Mouse (Mus musculus): Measurements from ENCODE around the gene Slc16a13. TPM values are rescaled to one million over a fixed set of nuclear protein-coding genes. Genes with fewer than 3 reads are reported as not detected.

Slc16a13 gene
- 17.7 and 18.7 TPM in 2 replicates for polyA plus RNA-seq (2015; fragmentation: Nextera tagmentation; extraction: Ambion mirVana)

DNA sequence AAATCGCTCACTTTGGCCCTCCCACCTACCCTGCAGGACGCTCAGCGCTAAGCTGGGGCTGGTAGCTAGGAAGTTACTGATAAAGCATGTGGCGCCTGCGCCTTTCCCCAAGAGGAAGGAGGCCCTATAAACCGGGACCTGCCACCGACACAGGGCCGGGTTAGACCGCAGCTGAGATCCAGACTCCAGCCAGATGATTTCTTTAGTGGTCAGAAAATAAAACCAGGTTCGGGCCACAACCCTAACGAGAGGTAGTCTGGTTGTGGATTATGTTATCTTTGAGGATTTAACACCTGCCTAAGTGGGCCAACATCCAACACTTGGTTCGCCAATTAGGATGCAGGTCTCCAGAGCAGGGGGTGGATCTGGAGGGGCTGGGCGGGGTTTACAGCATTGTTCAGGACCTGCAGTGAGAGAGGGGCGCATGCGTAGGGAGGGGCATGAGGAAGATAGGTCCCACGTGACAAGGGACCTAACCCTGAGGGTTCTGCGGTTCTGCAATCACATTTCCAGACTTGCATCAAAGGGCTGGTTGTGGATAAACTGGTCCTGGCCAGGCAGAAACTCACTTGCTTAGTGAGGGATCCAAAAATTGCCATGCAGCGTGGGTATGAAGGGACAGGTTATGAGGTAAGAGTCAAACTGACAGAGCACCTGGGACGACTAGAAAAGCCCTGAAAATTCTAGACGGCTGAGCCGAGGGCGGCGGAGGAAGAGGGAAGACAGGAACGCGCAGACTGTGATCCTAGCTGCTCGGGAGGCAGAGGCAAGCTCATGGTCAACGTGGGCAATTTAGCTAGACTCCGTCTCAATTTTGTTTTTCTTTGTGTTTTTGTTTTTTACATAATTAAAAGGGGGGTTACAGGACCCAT lies at the start of gene Slc16a13:
TSS of gene Slc16a13 (minus strand) at position 334 of the 872 bp plus-strand sequence.
- 0% methylated on average over 28 of the region's 28 CpGs for WGBS
- peaks cover 17% of the 10 kb centered on the region for H3K36me3 ChIP-seq
- H3K9me3 ChIP-seq = no peaks in the 10 kb centered on the region
- H3K4me1 ChIP-seq (replicated peaks) = peaks cover 35% of the 10 kb centered on the region
- H3K27me3 ChIP-seq = peaks cover 42% of the 10 kb centered on the region
- peak within 1 kb of the TSS; percentile 85 for H3K27ac ChIP-seq
- ATAC-seq = peak; percentile 96
- peak within 1 kb of the TSS; percentile 90 for H3K4me2 ChIP-seq (replicated peaks)
- peak within 1 kb of the TSS; percentile 90 for H3K9ac ChIP-seq (replicated peaks)
- peak within 1 kb of the TSS; percentile 52 for H3K4me3 ChIP-seq (replicated peaks)

DNA sequence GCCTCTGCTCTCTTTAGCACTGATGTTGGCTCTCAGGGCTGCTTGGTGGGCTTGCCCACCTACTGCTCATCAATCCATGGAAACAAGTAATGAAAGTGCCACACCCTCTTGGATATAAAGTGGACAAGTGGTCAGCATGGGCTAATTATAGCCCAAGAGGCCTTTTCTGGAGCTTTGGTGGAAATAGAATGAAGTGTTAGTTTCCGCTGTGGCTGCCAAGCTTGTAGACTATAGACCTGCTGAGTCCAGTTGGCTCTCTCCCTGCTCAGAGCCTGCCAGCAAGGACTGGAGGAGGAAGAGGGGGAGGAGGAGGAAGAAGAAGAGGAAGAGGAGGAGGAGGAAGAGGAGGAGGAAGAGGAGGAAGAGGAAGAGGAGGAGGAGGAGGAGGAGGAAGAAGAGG lies 45.5 kb upstream of the Slc16a13 start:
- ATAC-seq = no peak
- no peaks in the 10 kb centered on the region for H3K9me3 ChIP-seq
- no peak overlapping the region for H3K4me2 ChIP-seq (replicated peaks)
- H3K9ac ChIP-seq (replicated peaks) = no peak overlapping the region
- 94% methylated on average over 1 of the region's 1 CpGs for WGBS
- H3K27me3 ChIP-seq = no peaks in the 10 kb centered on the region
- H3K36me3 ChIP-seq = no peaks in the 10 kb centered on the region
- H3K4me3 ChIP-seq (replicated peaks) = no peak overlapping the region
- H3K27ac ChIP-seq = no peak overlapping the region
- H3K4me1 ChIP-seq (replicated peaks) = no peaks in the 10 kb centered on the region

DNA sequence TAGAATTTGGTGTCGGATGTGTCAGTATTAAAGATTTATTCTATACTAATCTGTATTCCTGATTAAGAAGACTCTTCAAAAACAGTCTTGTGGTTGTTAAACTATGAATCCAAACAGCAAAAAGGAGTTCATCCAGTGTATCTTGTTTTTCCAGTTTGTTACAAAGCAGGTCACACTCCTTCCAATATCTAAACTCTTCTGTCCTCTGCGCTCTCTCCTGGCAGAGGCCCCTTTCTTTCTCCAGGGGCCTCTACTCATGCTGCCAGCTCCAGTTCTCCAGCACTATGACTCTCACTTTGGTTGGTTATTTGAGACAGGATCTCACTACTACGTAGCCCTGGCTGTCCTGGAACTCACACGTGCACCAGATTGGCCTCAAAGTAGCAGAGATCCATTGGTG lies 45.0 kb upstream of the Slc16a13 start:
- Histone ChIP-seq H3K4me2 (replicated peaks) (no peak overlapping the region), H3K36me3 (no peaks in the 10 kb centered on the region), H3K9ac (replicated peaks) (no peak overlapping the region), H3K9me3 (no peaks in the 10 kb centered on the region), H3K27ac (no peak overlapping the region), H3K27me3 (no peaks in the 10 kb centered on the region), H3K4me3 (replicated peaks) (no peak overlapping the region), H3K4me1 (replicated peaks) (no peaks in the 10 kb centered on the region)
- no peak for ATAC-seq
- WGBS = 80% methylated on average over 4 of the region's 4 CpGs

DNA sequence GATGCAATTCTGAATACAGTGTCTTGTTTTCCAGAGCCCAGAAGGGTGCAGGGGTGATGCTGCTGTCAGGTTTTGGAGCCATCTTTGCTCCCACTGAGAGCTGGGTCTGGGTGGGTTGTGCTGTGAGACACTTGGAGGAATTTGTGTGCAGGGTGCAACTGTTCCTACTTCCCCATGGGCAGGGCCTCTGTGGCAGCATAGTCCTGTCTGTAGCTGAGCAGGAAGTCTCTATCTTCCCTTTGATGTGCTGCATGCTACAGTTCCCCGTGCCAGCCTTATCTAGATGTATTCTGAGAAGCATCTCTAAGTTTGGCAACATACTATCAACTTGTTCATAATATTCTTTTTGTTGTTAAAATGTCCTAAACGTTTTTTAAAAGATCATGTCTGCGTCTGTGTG lies 44.4 kb upstream of the Slc16a13 start:
- no peak for ATAC-seq
- WGBS = 62% methylated on average over 3 of the region's 3 CpGs
- H3K9ac ChIP-seq (replicated peaks) = no peak overlapping the region

DNA sequence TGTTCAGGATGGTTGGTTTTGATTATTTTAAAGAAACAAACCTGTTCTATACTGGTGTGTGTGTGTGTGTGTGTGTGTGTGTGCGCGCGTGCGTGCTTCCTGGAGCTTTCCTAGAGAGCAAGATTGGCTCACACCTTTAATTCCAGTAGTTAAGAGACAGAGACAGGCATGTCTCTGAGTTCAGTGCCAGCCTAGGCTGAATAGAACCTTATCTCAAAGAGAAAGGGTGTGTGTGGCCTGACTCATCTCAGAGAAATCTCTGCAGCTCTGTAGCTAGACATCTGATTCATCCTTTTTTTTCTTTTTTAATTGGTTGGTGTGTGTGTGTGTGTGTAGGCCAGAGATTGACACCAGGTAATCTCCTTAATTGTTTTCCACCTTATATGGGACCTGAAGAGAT lies 38.2 kb upstream of the Slc16a13 start:
- no peaks in the 10 kb centered on the region for H3K36me3 ChIP-seq
- no peaks in the 10 kb centered on the region; the same call in 1 of the 2 replicates for H3K9me3 ChIP-seq
- H3K9ac ChIP-seq (replicated peaks) = no peak overlapping the region
- no peak for ATAC-seq
- 88% methylated on average over 4 of the region's 4 CpGs for WGBS
- no peak overlapping the region for H3K4me2 ChIP-seq (replicated peaks)
- no peak overlapping the region for H3K27ac ChIP-seq
- peaks cover 25% of the 10 kb centered on the region for H3K27me3 ChIP-seq
- H3K4me3 ChIP-seq (replicated peaks) = no peak overlapping the region
- peaks cover 11% of the 10 kb centered on the region for H3K4me1 ChIP-seq (replicated peaks)

More for the DNA sequence above, 44.4 kb upstream of the Slc16a13 start:
- Histone ChIP-seq H3K4me3 (replicated peaks) (no peak overlapping the region), H3K4me2 (replicated peaks) (no peak overlapping the region), H3K27me3 (no peaks in the 10 kb centered on the region), H3K4me1 (replicated peaks) (no peaks in the 10 kb centered on the region), H3K27ac (no peak overlapping the region), H3K9me3 (no peaks in the 10 kb centered on the region; the same call in 1 of the 2 replicates), H3K36me3 (no peaks in the 10 kb centered on the region)

DNA sequence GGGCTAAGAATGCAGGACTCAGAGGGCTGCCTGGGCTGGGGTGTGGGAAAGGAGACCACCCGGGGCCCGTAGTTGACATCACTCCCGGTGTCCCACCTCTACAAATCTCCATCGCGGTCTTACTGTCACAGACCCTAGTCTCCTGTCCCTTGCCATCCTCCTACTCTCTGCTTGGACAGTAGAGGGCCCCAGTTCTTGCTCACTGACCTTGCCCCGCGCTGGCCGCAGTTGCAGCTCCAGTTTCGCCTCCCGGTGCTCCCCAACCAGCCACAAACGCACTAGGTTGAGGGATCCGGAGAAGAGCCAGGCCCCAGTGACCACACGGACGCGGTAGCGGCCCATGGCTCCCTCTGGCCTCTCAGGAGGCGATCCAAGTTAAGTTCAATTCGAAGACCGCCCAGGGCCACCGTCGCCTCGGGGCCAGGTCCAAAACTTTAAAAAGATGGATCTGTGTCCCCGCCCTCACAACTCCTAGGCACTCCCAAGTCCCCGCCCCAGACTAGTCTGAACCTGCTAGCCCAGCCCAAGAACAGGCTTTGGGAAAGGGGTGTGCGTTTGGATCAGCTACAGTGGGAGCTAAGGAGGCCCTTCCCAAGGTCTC lies 34.2 kb upstream of the Slc16a13 start, which contains the start of gene Alox12:
TSS of gene Alox12 (minus strand) at position 423 of the 601 bp plus-strand sequence.
- peak within 1 kb of the TSS; percentile 23 for H3K4me3 ChIP-seq (replicated peaks)
- H3K27ac ChIP-seq = no peak within 1 kb of the TSS
- H3K9me3 ChIP-seq = no peaks in the 10 kb centered on the region
- peaks cover 11% of the 10 kb centered on the region for H3K4me1 ChIP-seq (replicated peaks)
- H3K36me3 ChIP-seq = no peaks in the 10 kb centered on the region
- H3K4me2 ChIP-seq (replicated peaks) = peak within 1 kb of the TSS; percentile 37
- H3K9ac ChIP-seq (replicated peaks) = no peak within 1 kb of the TSS
- ATAC-seq = no peak
- peaks cover 57% of the 10 kb centered on the region for H3K27me3 ChIP-seq
- WGBS = 2% methylated on average over 25 of the region's 25 CpGs

DNA sequence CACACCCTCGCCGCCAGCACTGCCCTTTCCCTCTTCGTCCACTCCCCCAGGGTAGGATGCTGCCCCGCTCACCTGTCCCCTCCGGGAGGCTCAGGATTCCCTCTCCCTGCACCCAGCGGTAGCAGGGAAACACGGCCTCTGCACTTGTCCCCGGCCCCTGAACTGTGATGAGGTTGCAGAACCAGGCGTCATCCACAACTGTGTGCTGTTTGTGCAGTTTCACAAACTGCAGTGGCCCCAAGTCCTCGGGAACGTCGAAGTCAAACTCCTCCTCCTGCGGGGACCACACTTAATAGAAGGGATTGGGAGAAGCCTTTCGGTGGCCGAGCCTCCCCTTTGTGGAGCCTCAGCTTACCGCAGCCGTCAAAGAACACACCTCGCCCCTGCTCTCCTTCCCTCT lies 33.5 kb upstream of the Slc16a13 start:
- Histone ChIP-seq H3K36me3 (no peaks in the 10 kb centered on the region), H3K9ac (replicated peaks) (no peak overlapping the region), H3K4me3 (replicated peaks) (peak overlapping the region; percentile 23), H3K27ac (no peak overlapping the region), H3K4me2 (replicated peaks) (peak overlapping the region; percentile 37; the same call in 1 of the 2 replicates), H3K9me3 (no peaks in the 10 kb centered on the region), H3K4me1 (replicated peaks) (peaks cover 11% of the 10 kb centered on the region), H3K27me3 (peaks cover 57% of the 10 kb centered on the region)
- no peak for ATAC-seq
- 6% methylated on average over 18 of the region's 18 CpGs for WGBS

DNA sequence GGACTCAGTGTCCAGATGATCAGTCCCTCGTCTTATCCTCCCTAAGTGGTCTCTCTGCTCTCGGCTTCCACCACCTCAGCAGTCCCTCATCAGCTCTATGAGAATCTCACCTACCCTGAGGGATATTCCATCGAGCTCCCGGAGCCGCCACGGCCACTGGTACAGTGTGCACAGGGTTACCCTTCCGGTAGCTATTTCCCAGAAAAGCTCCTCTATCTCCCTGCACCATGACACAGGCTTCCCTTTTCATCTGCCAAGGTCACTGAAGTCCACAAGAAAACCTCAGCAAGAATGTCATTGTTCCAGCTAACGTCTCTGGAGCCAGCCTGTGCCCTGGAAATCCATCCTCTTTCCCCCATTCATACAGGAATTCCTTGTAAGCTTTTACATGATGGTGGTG lies 31.0 kb upstream of the Slc16a13 start:
- H3K9ac ChIP-seq (replicated peaks) = no peak overlapping the region
- no peak for ATAC-seq
- H3K4me2 ChIP-seq (replicated peaks) = no peak overlapping the region
- peaks cover 62% of the 10 kb centered on the region for H3K27me3 ChIP-seq
- peaks cover 11% of the 10 kb centered on the region for H3K4me1 ChIP-seq (replicated peaks)
- no peaks in the 10 kb centered on the region for H3K9me3 ChIP-seq
- WGBS = 73% methylated on average over 8 of the region's 8 CpGs
- no peak overlapping the region for H3K4me3 ChIP-seq (replicated peaks)
- H3K36me3 ChIP-seq = no peaks in the 10 kb centered on the region
- H3K27ac ChIP-seq = no peak overlapping the region

DNA sequence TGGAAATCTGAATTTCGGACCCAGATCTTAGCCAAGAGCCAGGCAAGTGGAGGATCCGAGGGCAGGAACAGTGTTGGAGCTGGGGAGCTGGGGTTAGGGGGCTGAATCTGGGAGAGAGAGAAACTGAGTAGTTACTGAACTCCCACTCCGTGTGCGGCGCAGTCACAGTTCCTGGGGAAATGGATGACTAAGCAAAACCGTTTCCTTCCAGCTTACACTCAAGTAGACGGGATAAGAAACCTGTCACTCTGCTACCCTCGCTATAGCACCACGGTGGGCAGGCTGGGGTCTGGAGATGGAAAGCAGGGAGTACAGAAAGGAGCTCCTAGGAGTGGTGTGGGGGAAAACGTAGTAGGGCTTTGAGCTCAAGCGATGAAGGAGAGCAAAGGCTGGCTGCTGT lies 29.3 kb upstream of the Slc16a13 start:
- Histone ChIP-seq H3K27ac (no peak overlapping the region), H3K9me3 (no peaks in the 10 kb centered on the region), H3K4me3 (replicated peaks) (no peak overlapping the region), H3K9ac (replicated peaks) (no peak overlapping the region), H3K27me3 (peaks cover 55% of the 10 kb centered on the region), H3K4me2 (replicated peaks) (no peak overlapping the region), H3K36me3 (no peaks in the 10 kb centered on the region), H3K4me1 (replicated peaks) (peaks cover 10% of the 10 kb centered on the region)
- 79% methylated on average over 11 of the region's 11 CpGs for WGBS
- ATAC-seq = no peak

DNA sequence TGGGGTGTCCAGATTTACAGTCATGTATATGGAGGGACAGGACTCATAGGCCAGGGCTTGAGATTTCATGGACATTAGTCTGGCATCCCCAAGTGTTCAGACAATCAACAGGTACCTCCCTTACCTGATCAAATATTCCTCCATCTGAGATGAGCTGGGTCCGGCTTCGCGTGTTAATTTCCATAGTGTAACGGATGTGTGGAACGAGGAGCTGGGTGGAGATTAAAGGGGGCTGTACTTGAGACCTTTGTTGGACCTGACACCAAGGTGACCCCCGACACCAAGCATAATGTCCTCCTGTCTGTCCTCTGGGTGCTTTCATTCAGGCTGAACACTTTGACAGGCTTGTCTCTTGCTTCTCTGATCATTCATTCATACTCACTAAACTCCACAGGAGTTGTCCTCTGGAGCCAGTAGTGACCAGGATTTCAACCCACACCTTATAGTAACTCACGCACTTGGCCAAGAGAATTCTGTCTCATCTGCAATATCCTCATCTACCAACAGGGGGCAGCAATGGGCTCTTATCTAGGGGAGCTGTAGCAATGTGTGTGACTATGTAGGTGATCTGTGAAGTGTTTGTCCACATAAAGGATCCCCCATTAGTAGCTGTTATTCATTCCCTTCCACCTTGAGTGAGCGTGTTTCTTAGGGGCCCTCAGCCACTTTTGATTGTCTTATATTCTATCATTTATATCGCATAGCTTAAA lies 26.4 kb upstream of the Slc16a13 start:
- Histone ChIP-seq H3K27me3 (peaks cover 31% of the 10 kb centered on the region), H3K4me2 (replicated peaks) (no peak overlapping the region), H3K4me1 (replicated peaks) (no peaks in the 10 kb centered on the region), H3K9ac (replicated peaks) (no peak overlapping the region), H3K9me3 (no peaks in the 10 kb centered on the region), H3K27ac (no peak overlapping the region), H3K36me3 (no peaks in the 10 kb centered on the region), H3K4me3 (replicated peaks) (no peak overlapping the region)
- ATAC-seq = no peak
- 49% methylated on average over 9 of the region's 9 CpGs for WGBS

DNA sequence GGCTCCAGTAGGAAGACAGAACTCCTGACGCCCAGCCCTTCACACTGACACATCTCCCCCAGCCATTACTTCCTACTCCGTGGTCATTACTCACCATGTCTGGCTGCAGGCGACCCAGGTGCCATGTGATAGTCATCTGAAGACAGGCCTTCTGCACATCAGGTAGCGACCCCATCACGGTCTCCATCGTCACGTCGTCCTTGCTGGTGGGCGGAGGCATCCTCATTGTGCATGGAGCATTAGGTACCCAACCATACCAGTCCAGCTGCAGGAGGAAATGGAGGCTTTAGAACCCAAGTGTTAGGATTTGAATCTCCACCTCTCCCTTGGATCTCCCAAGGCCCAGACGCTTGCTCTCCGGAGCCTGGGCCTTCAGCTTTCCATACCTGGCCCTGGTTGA lies 21.7 kb upstream of the Slc16a13 start:
- H3K4me1 ChIP-seq (replicated peaks) = peaks cover 22% of the 10 kb centered on the region
- no peak overlapping the region for H3K27ac ChIP-seq
- H3K27me3 ChIP-seq = peaks cover 11% of the 10 kb centered on the region
- H3K36me3 ChIP-seq = no peaks in the 10 kb centered on the region
- no peak overlapping the region for H3K4me3 ChIP-seq (replicated peaks)
- ATAC-seq = no peak
- H3K9me3 ChIP-seq = no peaks in the 10 kb centered on the region
- 73% methylated on average over 11 of the region's 11 CpGs for WGBS
- no peak overlapping the region for H3K9ac ChIP-seq (replicated peaks)
- no peak overlapping the region for H3K4me2 ChIP-seq (replicated peaks)
